In the genomic region with DNA sequence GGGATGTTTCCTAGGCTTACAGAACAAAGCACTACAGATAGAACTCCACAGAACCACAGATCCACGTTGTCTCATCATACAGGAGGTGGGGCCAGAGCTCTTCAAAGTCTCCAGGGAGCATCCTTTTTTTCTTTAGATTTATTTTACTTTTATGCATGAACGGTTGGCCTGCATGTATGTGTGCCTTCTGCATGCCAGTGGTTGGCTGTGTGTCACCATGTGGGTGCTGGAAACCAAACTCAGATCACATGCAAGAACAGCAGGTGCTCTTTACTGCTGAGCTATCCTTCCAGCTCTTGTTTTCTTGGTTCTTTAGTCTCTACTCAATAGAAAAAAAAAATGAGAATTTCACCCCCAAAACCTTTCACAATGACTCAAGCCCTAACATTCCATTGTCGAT, we compare ENCODE assay signal across 9 mouse cellular contexts.
"Had no signal": no experiment of that assay in that cellular context is flagged by ENCODE, and none has a peak within 500 bp of the region (broad histone marks: within the 10 kb centered on the region; RNA-seq: fewer than 3 reads in every experiment).

No protein-coding gene starts in this region.

- DNase-seq: layer of hippocampus, adult 9-11 months; liver; lung, adult 2 months; lung, postnatal 36 days; thymus, adult 18-20 months; thymus, postnatal 36 days had no signal

- H3K9ac ChIP-seq: limb, embryonic 12.5 days; liver, embryonic 14.5 days; neural tube, embryonic 12.5 days had no signal

- H3K36me3 ChIP-seq: limb, embryonic 12.5 days; neural tube, embryonic 12.5 days had no signal

- H3K27ac ChIP-seq: limb, embryonic 12.5 days; liver, embryonic 14.5 days; neural tube, embryonic 12.5 days had no signal

- H3K4me3 ChIP-seq: neural tube, embryonic 12.5 days had no signal

- H3K9me3 ChIP-seq: limb, embryonic 12.5 days; neural tube, embryonic 12.5 days had no signal
